Mouse (Mus musculus) small intestine, adult 10 weeks (tissue): ENCODE data around the gene Fxyd7. TPM values are rescaled to one million over a fixed set of nuclear protein-coding genes. Genes with fewer than 3 reads are reported as not detected.

Experiments used
- polyA plus RNA-seq: library from polyadenylated mRNA; stranded (reverse); fragments of 350-450 nt; fragmentation: Illumina TruSeq; extraction: RNeasy Lipid Tissue Mini Kit (QIAGEN cat#74804); gene quantifications from one replicate; pipeline ENCODE4 v1.2.3, GENCODE M21; 2014; ENCODE audit warnings: low replicate concordance

Fxyd7 gene
- not detected for polyA plus RNA-seq

GRCm38 (mm10) chr7:31051321-31052021 lies at the start of gene Fxyd7:
Fxyd7 (minus strand) TSS chr7:31051467.

GRCm38 (mm10) chr7:31076492-31076891 lies 25.2 kb upstream of the Fxyd7 start, which contains the start of gene Fxyd3:
Fxyd3 (minus strand) TSS chr7:31076704.

GRCm38 (mm10) chr7:31059108-31059507 lies 7.8 kb upstream of the Fxyd7 start, which contains the start of gene Lgi4:
Lgi4 (plus strand) TSS chr7:31059342.

GRCm38 (mm10) chr7:31057071-31057470 lies 5.8 kb upstream of the Fxyd7 start, which contains the start of gene Fxyd1:
Fxyd1 (minus strand) TSS chr7:31057199.

GRCm38 (mm10) chr7:31042431-31042910 lies 8.8 kb downstream of the Fxyd7 start, which contains the start of gene Fxyd5:
Fxyd5 (minus strand) TSS chr7:31042481.

Other genes starting within 250 kb of the Fxyd7 start
- 1.7 TPM for gene Ffar2, start 227.7 kb downstream of the Fxyd7 start, polyA plus RNA-seq
- gene Ffar3, start 195.3 kb downstream of the Fxyd7 start, polyA plus RNA-seq: not detected
- 0.85 TPM for gene Ffar1, start 189.9 kb downstream of the Fxyd7 start, polyA plus RNA-seq
- gene Cd22, start 171.1 kb downstream of the Fxyd7 start, polyA plus RNA-seq: 3.0 TPM
- gene Mag, start 136.6 kb downstream of the Fxyd7 start, polyA plus RNA-seq: not detected
- 2.0 TPM for gene Hamp2, start 126.8 kb downstream of the Fxyd7 start, polyA plus RNA-seq
- gene Hamp, start 107.4 kb downstream of the Fxyd7 start, polyA plus RNA-seq: not detected
- 52.9 TPM for gene Usf2, start 94.7 kb downstream of the Fxyd7 start, polyA plus RNA-seq
- gene Lsr, start 78.0 kb downstream of the Fxyd7 start, polyA plus RNA-seq: 4.8 TPM
- gene Fam187b, start 77.7 kb downstream of the Fxyd7 start, polyA plus RNA-seq: 4.1 TPM
- 0.93 TPM for gene Fxyd5, start 9.0 kb downstream of the Fxyd7 start, polyA plus RNA-seq
- 1.4 TPM for gene Fxyd1, start 5.7 kb upstream of the Fxyd7 start, polyA plus RNA-seq
- 0.11 TPM for gene Lgi4, start 7.9 kb upstream of the Fxyd7 start, polyA plus RNA-seq
- gene Fxyd3, start 25.2 kb upstream of the Fxyd7 start, polyA plus RNA-seq: 7.4 TPM
- gene Hpn, start 63.8 kb upstream of the Fxyd7 start, polyA plus RNA-seq: not detected
- not detected for gene Scn1b, start 75.5 kb upstream of the Fxyd7 start, polyA plus RNA-seq
- 3.9 TPM for gene Gramd1a, start 104.4 kb upstream of the Fxyd7 start, polyA plus RNA-seq
- gene Scgb2b2, start 239.0 kb upstream of the Fxyd7 start, polyA plus RNA-seq: not detected
- gene Scgb1b2, start 240.4 kb upstream of the Fxyd7 start, polyA plus RNA-seq: not detected